Mouse (Mus musculus) urinary bladder, postnatal 14 days (tissue): ENCODE data around the gene Rcsd1.

Experiments used
- DNase-seq: peaks from one replicate; pipeline ENCODE4 v3.0.0; 2021; ENCODE audit warnings: low spot score

The Rcsd1 gene

GRCm38 (mm10) chr1:165661725-165662124 is 47.8 kb downstream of the Rcsd1 start:
- no peak for DNase-seq

- no peak for DNase-seq
Measured at GRCm38 (mm10) chr1:165661191-165661590, 48.4 kb downstream of the Rcsd1 start.

- DNase-seq, result peak; percentile 61
Measured at GRCm38 (mm10) chr1:165660774-165661173, 48.8 kb downstream of the Rcsd1 start.

GRCm38 (mm10) chr1:165658602-165659001 is 51.0 kb downstream of the Rcsd1 start:
- peak; percentile 76 for DNase-seq

- DNase-seq, result no peak
Measured at GRCm38 (mm10) chr1:165655482-165655881, 54.1 kb downstream of the Rcsd1 start.

- no peak for DNase-seq
Measured at GRCm38 (mm10) chr1:165655022-165655421, 54.5 kb downstream of the Rcsd1 start.

GRCm38 (mm10) chr1:165653126-165653885 is 56.3 kb downstream of the Rcsd1 start:
- DNase-seq, result no peak

GRCm38 (mm10) chr1:165652507-165652906 is 57.0 kb downstream of the Rcsd1 start:
- no peak for DNase-seq

GRCm38 (mm10) chr1:165651158-165651557 is 58.4 kb downstream of the Rcsd1 start:
- DNase-seq, result no peak

GRCm38 (mm10) chr1:165645102-165645501 is 64.5 kb downstream of the Rcsd1 start:
- no peak for DNase-seq

GRCm38 (mm10) chr1:165643735-165644134 is 65.8 kb downstream of the Rcsd1 start:
- DNase-seq, result no peak

- peak; percentile 33 for DNase-seq
Measured at GRCm38 (mm10) chr1:165642780-165643311, 66.7 kb downstream of the Rcsd1 start.

GRCm38 (mm10) chr1:165641786-165642771 is 67.5 kb downstream of the Rcsd1 start:
- DNase-seq, result peak; percentile 90

GRCm38 (mm10) chr1:165641271-165641771 is 68.2 kb downstream of the Rcsd1 start:
- peak; percentile 69 for DNase-seq

- no peak for DNase-seq
Measured at GRCm38 (mm10) chr1:165636289-165636688, 73.3 kb downstream of the Rcsd1 start.

GRCm38 (mm10) chr1:165635055-165635897 is 74.3 kb downstream of the Rcsd1 start:
- DNase-seq, result no peak

GRCm38 (mm10) chr1:165634151-165634884 is 75.2 kb downstream of the Rcsd1 start, which contains the start of gene Mpzl1:
Gene Mpzl1 (minus strand): TSS chr1:165634538.
- DNase-seq, result peak; percentile 99

GRCm38 (mm10) chr1:165633345-165633744 is 76.2 kb downstream of the Rcsd1 start:
- DNase-seq, result no peak

- no peak for DNase-seq
Measured at GRCm38 (mm10) chr1:165631136-165631535, 78.4 kb downstream of the Rcsd1 start.

- no peak for DNase-seq
Measured at GRCm38 (mm10) chr1:165629975-165630374, 79.6 kb downstream of the Rcsd1 start.

- no peak for DNase-seq
Measured at GRCm38 (mm10) chr1:165628603-165629002, 81.0 kb downstream of the Rcsd1 start.
